Mouse (Mus musculus): ENCODE results near the gene Tifab. TPM values are rescaled to one million over a fixed set of nuclear protein-coding genes. Genes with fewer than 3 reads are reported as not detected.

Gene Tifab
- total and polyA plus RNA-seq, 3 experiments = 1.9 to 6.7 (median 4.7) TPM

GRCm38 (mm10) chr13:56223625-56224024, 44.9 kb upstream of the Tifab start (continued):
- no peak for TF ChIP-seq ZC3H11A (IDR thresholded peaks at IDR 0.05; ENCODE audit: low read depth, low read length)
- TF ChIP-seq RAD21 (IDR thresholded peaks at IDR 0.05; ENCODE audit: low read depth, low read length) = no peak
- 0 out of 2 replicates have a peak, but pooled peaks have one; percentile 6 for TF ChIP-seq EP300 (IDR thresholded peaks at IDR 0.05; ENCODE audit: low read length)
- TF ChIP-seq ELF1 (IDR thresholded peaks at IDR 0.05; ENCODE audit: low read depth, low read length) = no peak
- TF ChIP-seq SIN3A (IDR thresholded peaks at IDR 0.05; ENCODE audit: low read length) = no peak
- 0 out of 2 replicates have a peak, but pooled peaks have one; percentile 28 for TF ChIP-seq BHLHE40 (IDR thresholded peaks at IDR 0.05; ENCODE audit: low read depth, low read length)
- no peak for TF ChIP-seq CHD1 (IDR thresholded peaks at IDR 0.05; ENCODE audit: low read depth, low read length)
- peak; percentile 86 for TF ChIP-seq MAZ (IDR thresholded peaks at IDR 0.05; ENCODE audit: low read depth, low read length)
- TF ChIP-seq IRF4 (IDR thresholded peaks at IDR 0.05; ENCODE audit: low read depth, low read length) = peak; percentile 45; the same call in 1 of the 2 replicates
- no peak for TF ChIP-seq ZKSCAN1 (IDR thresholded peaks at IDR 0.05; ENCODE audit: borderline replicate concordance, low read depth, low read length)
- no peak for TF ChIP-seq HCFC1 (IDR thresholded peaks at IDR 0.05; ENCODE audit: low read depth, low read length)
- TF ChIP-seq MYC (IDR thresholded peaks at IDR 0.05; ENCODE audit: low read depth, low read length) = no peak
- no peak for TF ChIP-seq MAX (IDR thresholded peaks at IDR 0.05; ENCODE audit: low read length)
- TF ChIP-seq PAX5 (IDR thresholded peaks at IDR 0.05; ENCODE audit: low read length) = no peak

DNA sequence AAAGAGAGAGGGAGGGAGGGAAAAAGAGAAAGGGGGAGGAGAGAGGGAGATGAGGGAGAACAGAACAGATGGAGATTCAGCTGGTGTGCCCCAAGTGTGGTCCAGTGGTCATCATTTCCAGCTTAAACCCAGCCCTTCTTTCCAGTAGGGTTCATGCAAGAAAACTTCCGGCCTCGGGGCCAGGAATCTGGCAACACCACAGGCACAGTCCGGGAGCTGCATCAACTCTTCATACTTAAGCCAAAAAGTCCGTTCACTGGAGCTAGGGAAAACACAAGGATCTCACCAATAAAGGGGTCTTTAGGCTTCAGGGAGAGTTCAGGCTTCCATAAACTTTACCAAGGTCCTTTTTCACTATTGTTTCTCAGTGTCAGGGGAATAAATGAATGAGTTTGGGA, 44.2 kb upstream of the Tifab start:
- in situ Hi-C loops (cut with MboI; ENCODE audit: low pct_ligation_motif_present, low pct_unique_long_range_greater_than_20kb, low sequenced_read_pairs) = no loop called here
- Histone ChIP-seq H3K36me3 (replicated peaks in 1 of 2; ENCODE audit: control insufficient read depth in 1 of 2, insufficient read depth in 1 of 2, low read length in 1 of 2) (no peaks in the 10 kb centered on the region), H3K9me3 (replicated peaks; ENCODE audit: low read length) (no peaks in the 10 kb centered on the region), H3K4me2 (ENCODE audit: insufficient read depth, low read depth, poor library complexity, severe bottlenecking) (0 out of 2 replicates have a peak overlapping the region, but pooled peaks have one; percentile 13), H3K27me3 (replicated peaks) (peaks cover 8% of the 10 kb centered on the region), H3K4me3 (replicated peaks in 1 of 3; ENCODE audit: low read depth in 2 of 3, low read length in 2 of 3, poor library complexity in 1 of 3) (no peak overlapping the region), H3K27ac (ENCODE audit: insufficient read depth, low read depth) (no peak overlapping the region), H3K4me1 (ENCODE audit: control insufficient read depth in 1 of 2, insufficient read depth in 2 of 2) (peaks cover 23 to 36% of the 10 kb centered on the region in 2 experiments), H3K9ac (ENCODE audit: insufficient read depth, low read depth) (no peak overlapping the region), H3K79me2 (replicated peaks; ENCODE audit: control insufficient read depth, extremely low read depth, insufficient read depth, poor library complexity, severe bottlenecking) (no peaks in the 10 kb centered on the region)
- TF ChIP-seq PAX5 (IDR thresholded peaks at IDR 0.05; ENCODE audit: low read length) (no peak), TCF12 (IDR thresholded peaks at IDR 0.05; ENCODE audit: low read depth, low read length) (no peak), CHD1 (IDR thresholded peaks at IDR 0.05; ENCODE audit: low read depth, low read length) (no peak), RAD21 (IDR thresholded peaks at IDR 0.05; ENCODE audit: low read depth, low read length) (no peak)
- DNase-seq (ENCODE audit: extremely low read depth) = no peak
- dilution Hi-C loops (cut with MboI; ENCODE audit: extremely low pct_ligation_motif_present, extremely low pct_unique_long_range_greater_than_20kb, low sequenced_read_pairs) = no loop called here

DNA sequence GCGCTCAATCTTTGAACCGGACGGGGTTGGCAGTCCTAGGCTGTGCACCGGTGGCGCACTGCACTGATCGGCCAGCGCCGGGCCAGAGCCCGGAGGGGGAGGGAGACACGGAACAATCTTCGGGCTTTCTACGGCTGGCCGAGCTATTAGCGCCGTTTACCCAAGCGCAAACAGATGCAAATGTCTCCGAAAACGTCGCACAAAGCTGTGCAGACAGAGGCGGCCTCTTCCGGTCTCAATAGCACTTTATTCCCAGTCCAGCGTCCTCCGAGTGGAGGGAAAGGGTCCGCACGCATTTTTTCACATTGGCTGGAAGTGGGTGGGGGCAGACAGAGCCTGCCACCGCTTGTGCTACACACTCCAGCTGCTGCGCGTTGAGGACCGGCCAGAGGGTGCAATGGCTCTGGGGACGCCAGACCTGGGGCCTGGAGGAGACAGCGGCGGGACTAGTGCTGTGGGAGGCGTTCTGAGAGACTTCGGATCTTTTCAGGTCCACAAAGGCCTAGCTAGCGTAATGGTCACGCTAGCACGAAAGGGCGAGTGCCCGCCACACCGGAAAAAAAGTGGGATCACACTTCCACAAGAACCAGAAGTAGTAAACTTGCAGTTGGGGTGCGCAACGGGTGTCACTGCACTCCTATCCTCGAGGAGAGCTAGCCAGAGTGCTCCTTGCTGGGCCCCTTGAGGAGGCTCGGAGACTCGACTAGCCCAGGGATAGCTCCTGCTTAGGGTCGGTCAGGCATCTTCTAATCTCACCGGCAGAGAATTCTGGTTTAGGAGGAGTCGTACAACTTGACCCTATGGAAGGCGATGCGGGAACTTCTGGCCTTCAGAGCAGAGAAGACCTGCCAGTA, 43.5 kb upstream of the Tifab start:
- peaks cover 8% of the 10 kb centered on the region for H3K27me3 ChIP-seq (replicated peaks)
- H3K4me2 ChIP-seq (ENCODE audit: insufficient read depth, low read depth, poor library complexity, severe bottlenecking) = peak overlapping the region; percentile 7; the same call in 1 of the 2 replicates
- no peak overlapping the region for H3K9ac ChIP-seq (ENCODE audit: insufficient read depth, low read depth)
- peak overlapping the region; percentile 43; the same call in 1 of the 2 replicates for H3K27ac ChIP-seq (ENCODE audit: insufficient read depth, low read depth)
- TF ChIP-seq ELF1 (IDR thresholded peaks at IDR 0.05; ENCODE audit: low read depth, low read length) (peak; percentile 60), MXI1 (IDR thresholded peaks at IDR 0.05; ENCODE audit: low read depth, low read length) (no peak), MEF2A (IDR thresholded peaks at IDR 0.05; ENCODE audit: borderline replicate concordance, low read depth, low read length) (peak; percentile 17; the same call in 1 of the 2 replicates)
- H3K4me3 ChIP-seq (replicated peaks in 1 of 3; ENCODE audit: low read depth in 2 of 3, low read length in 2 of 3, poor library complexity in 1 of 3) = no peak overlapping the region
- no peak for DNase-seq (ENCODE audit: extremely low read depth)
- in situ Hi-C loops (cut with MboI; ENCODE audit: low pct_ligation_motif_present, low pct_unique_long_range_greater_than_20kb, low sequenced_read_pairs) = no loop called here
- dilution Hi-C loops (cut with MboI; ENCODE audit: extremely low pct_ligation_motif_present, extremely low pct_unique_long_range_greater_than_20kb, low sequenced_read_pairs) = no loop called here
- no peaks in the 10 kb centered on the region for H3K79me2 ChIP-seq (replicated peaks; ENCODE audit: control insufficient read depth, extremely low read depth, insufficient read depth, poor library complexity, severe bottlenecking)
- H3K9me3 ChIP-seq (replicated peaks; ENCODE audit: low read length) = no peaks in the 10 kb centered on the region
- peaks cover 20 to 36% of the 10 kb centered on the region in 2 experiments for H3K4me1 ChIP-seq (ENCODE audit: control insufficient read depth in 1 of 2, insufficient read depth in 2 of 2)
- H3K36me3 ChIP-seq (replicated peaks in 1 of 2; ENCODE audit: control insufficient read depth in 1 of 2, insufficient read depth in 1 of 2, low read length in 1 of 2) = no peaks in the 10 kb centered on the region

All from CH12.LX (cell line).